Mouse (Mus musculus): ENCODE measurements around the gene Ncaph2.

The Ncaph2 gene

DNA sequence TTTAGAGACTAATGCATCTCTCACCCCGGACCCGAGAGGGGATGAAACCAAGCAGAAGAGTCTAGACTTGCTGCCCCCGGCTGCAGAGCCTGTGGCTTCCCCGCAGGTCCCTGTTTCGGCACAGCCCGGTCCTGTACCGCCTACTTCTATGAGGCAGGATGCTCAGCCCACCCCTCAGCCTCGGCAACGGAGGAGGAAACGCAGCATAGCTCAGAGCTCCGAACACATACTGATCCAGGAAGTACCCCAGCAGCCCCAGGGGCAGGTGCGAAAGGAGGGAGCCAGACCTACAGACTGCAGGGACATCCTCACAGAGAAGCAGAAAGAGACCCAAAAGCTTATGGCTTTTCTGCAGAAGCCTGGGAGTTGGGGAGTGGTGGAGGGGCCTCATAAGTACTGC is 31.6 kb downstream of the Ncaph2 start:
- no peak for DNase-seq

DNA sequence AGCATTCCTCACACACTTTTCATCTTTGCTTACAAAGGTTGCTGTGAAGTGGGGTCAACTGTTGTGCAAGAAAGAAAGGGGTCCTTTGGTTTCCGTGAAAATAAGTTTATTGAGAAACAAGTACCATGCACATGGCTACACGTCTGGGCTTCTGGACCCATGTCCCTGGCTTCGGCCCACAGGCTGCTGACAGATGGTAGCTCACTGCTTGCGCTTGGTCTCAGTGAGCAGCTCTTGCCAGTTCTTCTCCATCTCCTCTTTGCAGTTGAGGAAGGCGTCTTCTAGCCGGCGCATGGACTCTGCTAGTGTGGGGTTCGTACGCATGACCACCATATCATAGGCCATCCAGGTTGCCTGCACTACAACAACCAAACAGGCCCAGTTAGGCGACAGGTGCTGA is 34.6 kb downstream of the Ncaph2 start:
- no peak for DNase-seq

DNA sequence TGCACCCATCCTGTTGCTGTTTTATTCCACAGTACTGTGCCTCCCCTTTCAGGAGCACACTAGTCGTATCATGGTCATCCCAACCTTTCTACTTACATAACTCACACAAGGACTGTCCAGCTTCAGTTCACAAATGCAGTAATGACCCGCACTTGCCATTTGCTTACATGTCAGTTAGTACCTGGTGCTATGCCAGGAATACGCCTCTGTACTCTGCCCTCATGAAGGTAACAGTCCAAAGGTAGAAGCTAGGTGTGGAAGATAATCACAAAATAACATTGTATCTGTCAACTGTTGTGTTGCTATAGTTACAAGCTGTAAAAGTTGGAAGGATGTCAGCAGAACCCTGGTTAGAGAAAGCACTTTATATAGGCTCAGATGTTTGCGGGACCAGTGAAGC is 41.4 kb downstream of the Ncaph2 start:
- no peak for DNase-seq

DNA sequence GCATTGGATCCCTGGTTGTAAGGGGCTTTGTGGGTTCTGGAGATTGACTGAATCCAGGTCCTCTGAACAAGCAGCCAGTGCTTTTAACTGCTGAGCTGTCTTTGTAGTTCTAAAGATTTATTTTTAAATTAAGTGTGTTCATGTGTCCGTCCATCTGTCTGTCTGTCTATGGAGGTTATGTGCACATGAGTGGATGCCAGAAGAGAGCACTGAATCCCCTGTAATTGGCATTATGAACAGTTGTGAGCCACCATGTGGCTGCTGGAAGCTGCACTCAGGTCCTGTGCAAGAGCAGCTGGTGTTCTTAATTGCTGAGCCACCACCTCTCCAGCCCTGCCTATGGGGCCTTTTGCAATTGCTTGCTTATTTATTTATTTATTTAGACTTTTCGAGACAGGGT is 42.6 kb downstream of the Ncaph2 start:
- no peak for DNase-seq

DNA sequence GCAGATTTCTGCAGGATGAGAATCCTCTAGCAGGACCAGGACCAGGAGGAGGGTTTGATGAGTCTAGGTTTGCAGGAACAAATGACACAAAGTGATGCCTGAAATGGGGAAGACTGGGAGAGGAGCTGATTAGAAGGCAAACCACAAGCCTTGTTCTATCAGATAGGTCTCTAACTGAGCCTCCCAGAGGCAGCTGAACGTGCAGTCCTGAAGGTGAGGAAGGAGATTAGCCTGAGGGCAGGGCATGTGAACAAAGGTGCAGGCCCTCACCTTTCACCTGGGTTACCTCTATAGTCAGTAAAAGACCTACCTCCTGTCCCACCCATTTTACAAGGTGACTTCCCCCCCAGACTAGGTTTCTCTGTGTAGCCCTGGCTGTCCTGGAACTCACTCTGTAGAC is 44.2 kb downstream of the Ncaph2 start:
- no peak for DNase-seq

GRCm38 (mm10) chr15:89402471-89402870 is 47.0 kb downstream of the Ncaph2 start:
- DNase-seq: no peak

DNA sequence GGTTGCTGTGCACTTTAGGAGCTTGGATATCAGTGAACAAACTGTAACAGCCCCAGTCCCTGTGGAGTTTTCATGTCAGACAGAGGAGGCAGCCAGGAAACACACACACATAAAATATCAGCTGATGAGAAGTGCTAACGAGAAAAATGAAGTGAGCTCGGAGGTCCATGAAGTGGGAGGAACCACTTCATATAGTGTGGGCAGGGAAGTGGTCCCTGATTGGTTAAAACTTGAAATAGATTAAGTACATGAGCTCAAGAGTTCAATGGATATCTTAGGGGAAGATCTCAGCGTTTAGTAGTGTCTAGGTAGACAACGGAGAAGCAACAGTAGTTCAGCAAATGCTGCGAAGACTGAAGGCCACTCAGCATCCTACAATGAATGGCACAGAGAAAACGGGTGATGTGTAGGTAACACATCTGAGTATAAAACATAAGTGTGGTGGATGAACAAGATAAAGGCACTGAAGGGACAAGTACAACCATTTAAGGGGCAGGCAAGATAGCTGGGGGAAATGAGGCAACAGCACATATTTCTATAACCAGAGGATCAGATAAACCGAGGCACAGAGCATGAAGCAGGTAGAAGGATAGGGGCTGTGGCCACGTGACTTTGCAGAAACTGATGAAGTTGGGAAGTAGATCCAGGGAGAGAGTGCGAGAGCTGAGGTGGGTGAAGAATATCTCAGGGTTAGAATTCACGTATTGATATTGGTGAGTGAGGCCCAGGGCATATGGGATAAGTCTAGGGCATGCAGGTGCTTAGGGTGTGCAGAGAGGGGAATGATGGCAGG is 49.5 kb downstream of the Ncaph2 start:
- no peak for DNase-seq

- no peak for DNase-seq
These were observed 51.2 kb downstream of the Ncaph2 start for GRCm38 (mm10) chr15:89406691-89407090.

DNA sequence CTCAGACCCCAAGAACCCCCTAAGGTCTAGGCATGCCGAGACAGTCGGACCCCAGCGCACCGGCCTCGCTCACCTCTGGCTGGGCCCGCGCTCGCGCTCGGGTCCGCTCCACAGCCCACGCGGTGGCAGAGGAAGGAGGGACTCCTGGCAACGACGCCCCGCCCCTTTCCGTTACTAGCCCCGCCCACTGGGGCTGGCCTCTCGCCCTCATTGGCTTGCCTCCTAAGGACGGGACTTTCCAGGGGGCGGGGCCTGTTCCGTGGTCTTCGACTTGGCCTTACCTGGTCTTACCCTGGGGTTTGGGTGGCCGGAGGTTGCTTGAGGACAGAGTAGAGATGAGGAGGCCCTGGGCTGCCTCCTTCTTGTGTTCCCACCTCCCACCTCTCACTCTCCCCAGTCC is 54.6 kb downstream of the Ncaph2 start, which contains the start of gene Syce3:
Syce3 (minus strand) TSS at position 386 of the 400 bp plus-strand sequence.
- DNase-seq: no peak

DNA sequence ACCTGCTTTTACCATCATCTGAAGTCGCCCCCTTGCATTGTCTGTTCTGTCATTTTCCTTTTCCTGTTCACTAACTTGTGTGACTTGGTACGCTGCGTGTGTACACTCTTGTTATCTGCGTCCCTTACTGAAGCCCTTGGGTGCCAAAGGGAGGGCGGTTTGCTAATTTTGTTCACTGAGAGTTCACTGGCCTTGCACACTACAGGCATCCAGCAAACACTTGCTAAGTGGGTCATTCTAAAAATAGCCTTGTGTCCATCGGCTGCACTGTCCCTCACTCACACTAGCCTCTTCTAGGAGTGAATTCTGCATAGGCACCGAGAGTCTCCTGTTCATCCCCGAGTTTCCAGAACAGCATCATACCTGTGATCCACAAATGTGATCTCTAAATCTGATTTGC is 59.8 kb downstream of the Ncaph2 start:
- no peak for DNase-seq

- DNase-seq: no peak
These were observed 66.4 kb downstream of the Ncaph2 start for GRCm38 (mm10) chr15:89421938-89422337.
